Mouse (Mus musculus): Measurements from ENCODE around the gene Rad51b.

Gene Rad51b

DNA sequence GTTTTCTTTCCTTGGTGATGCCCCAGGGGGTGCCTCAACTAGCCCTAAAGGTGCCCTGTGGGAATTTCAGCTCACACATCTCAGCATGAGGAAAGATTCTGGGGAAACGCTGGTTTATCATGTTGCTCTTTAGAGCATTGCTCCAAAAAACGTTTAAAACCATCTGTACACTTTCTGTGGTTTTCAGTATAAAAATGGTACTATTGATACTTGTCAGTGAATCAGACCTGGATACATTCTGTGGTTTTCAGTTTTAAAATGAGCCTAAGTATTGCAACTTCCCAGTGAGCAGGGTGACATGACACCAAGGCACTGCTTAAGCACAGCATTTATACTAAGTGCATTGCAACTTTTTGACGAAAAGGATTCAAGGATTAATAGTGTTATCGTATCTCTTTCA lies 139.8 kb downstream of the Rad51b start:
- DNase-seq (ENCODE audit: low spot score in 2 of 2), result no peak

DNA sequence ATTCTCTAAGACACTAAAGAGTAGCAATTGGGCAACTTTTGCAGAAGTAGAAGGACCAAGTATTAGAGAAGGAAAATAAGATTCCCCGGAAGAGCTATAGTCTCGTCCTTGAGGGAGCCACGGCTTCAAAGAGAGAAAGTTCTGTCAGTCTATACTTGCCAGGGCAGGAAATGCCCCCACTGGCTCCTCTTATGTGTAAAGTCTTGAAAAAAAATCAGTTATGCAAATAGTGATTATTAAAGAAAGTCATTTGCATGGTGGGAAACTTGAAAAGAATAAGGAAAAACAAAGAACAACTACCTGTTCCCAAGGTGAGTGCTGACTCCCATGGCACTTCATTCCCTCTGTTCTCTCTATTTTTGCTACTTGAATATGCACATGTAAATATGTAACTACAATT lies 140.5 kb downstream of the Rad51b start:
- DNase-seq (ENCODE audit: low spot score in 2 of 2), result no peak

DNA sequence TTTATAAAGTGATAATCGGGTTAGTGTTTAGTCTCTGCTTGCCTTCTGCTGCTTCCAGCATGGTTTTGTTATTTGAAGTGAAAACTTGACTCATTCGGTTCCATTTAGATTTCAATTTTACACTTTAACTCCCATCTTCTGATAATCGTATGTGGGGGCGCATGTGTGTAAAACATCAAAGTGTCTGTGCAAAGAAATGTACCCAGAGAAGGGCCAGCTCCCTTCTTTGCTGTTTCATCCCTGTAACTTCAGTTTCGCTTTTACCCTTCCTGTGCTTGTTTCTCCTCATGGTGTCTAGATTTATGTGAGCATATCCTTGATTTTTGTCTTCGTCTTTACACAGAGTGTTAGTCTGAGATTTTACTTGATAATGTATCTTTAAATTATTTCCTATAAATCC lies 142.9 kb downstream of the Rad51b start:
- no peak for DNase-seq (ENCODE audit: low spot score in 2 of 2)

DNA sequence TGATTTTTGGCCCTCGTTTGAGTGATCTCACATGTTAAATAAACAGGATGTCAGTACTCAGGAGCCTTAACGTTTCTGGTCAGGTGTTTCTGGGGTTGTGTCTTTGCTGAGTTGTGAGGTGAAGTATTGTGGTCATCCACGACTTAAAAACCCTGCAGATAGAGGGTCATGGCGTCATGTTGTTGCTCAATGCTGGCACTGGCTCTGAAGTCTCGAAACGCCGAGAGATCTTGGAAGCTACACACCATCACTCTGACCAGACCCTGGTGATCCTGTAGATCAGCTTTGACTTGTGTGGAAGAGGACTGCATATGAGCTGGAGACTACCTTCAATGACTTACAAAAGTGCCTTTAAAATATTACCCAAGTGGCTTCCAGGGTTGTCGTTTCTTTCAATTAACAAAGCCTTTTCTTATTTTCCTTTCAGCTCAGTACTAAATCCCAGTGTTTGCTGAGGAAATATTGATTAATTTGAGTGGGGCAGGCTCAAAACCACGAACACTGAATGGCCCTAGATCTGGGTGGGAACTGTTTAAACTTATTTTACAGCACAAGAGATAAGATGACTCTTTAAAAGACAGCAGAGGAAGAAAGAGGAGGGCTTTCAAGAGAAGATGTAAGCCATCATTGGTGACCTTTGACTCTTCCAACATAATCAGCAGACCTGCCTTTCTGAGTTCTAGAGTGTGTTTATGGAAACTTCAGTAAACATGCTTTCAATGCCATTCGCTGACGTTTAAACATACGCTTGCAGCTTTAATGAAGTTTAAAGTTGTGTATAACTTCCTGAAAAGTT lies 144.3 kb downstream of the Rad51b start:
- DNase-seq (ENCODE audit: low spot score in 2 of 2), result no peak

DNA sequence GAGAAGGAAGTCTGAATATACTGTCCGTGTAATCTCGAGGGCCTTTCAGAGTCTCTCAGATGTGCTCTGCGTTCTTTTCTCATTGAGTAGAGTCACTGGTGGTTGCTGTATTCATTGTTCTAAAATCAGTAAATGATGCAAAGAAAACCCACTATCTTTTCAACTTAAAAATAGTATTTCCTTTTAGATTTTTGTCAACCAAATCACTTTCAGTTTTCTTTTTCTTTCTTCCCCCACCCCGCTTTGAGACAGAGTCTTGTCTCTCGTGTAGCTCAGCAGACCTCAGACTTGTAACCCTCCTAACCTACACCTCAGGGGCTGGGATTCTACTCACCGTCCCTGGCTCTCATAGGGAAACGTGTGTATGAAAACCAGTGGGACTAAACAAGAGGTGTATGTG lies 145.0 kb downstream of the Rad51b start:
- DNase-seq (ENCODE audit: low spot score in 2 of 2), result no peak

GRCm38 (mm10) chr12:79442836-79443390 lies 145.8 kb downstream of the Rad51b start:
- no peak for DNase-seq (ENCODE audit: low spot score in 2 of 2)

- DNase-seq (ENCODE audit: low spot score in 2 of 2), result no peak
Observed at GRCm38 (mm10) chr12:79444646-79445045, 147.6 kb downstream of the Rad51b start.

GRCm38 (mm10) chr12:79447039-79447438 lies 150.0 kb downstream of the Rad51b start:
- DNase-seq (ENCODE audit: low spot score in 2 of 2), result no peak

DNA sequence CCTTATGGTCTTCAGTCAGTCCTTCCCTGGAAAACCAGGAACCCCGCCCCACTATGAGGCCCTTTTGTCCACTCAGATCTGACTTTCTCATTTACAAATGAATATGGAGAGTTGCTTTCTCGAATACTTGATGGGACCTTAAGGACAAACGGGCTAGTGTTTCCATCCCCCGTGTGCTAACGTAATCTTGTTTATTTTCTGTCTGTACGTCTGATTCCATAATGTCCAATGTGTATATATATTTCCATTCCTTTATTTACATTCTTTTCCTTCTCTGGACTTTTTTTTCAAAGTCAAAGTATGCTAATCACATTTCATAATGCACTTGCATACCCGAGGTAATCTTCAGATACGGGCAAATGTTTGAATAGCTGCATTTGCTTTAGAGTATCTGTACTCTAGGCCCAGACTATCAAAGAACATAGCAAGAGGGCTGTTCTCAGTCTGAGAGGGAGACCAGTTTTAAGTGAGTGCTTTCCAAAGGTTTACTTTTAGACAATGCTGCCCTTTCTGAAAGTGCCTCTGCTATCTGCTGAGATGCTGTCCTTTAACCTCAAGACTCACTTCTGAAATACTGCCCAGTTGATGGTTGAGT lies 152.8 kb downstream of the Rad51b start:
- DNase-seq (ENCODE audit: low spot score in 2 of 2), result no peak

DNA sequence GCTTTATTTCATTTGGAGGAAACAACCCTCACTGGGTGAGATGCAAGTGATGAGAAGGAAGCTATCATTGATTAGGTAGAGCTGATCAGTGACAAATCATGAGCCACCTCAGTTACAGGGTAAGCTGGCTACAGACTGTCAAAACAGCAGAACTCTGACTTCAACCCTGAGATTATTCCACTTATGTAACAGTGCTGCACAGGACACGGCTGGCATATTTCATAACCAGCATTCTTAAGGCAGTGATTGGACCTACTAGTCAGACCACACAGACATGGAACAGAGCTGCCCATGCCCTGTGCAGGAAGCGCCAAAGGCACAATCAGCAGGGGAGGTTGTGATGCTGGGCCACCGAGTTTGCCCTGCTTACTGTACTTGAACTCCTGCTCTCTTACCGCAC lies 155.8 kb downstream of the Rad51b start:
- DNase-seq (ENCODE audit: low spot score in 2 of 2), result no peak

GRCm38 (mm10) chr12:79454017-79454416 lies 156.9 kb downstream of the Rad51b start:
- DNase-seq (ENCODE audit: low spot score in 2 of 2), result no peak

DNA sequence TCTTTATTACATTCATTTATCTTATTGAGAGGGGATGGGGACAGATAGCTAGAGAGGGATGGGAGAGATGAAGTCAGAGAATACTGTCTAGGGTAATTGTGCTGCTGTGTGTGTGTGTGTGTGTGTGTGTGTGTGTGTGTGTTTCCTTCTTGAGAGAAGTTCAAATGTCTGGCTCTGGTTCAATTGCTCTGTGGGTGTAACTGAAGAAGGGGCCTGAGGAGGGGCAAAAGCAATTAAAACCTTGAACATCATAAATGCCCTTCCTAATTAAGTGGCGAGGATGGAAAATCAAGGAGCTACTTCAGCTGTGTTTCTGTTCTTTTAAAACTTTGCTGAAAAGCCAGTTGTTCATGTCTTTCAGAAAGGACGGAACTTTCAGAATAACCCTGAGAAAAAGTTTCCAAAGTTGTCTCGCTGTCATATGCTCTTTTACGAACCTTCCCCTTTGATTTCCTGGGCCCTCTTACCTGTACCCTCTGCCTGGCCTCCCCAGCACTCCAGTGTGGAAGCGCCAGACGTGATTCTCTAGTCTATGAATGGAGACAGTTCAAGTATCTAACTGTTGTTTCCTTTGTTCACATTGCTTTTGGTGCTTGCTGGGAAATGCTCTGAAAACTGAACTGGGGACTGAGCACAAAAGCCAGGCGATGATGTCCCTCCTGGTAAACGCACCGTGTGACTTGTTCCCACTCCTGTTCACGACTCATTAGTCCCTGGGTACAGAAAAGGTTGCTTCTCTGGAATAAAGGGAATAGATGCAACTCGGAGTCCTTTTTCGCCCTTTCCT lies 158.2 kb downstream of the Rad51b start:
- no peak for DNase-seq (ENCODE audit: low spot score in 2 of 2)

- no peak for DNase-seq (ENCODE audit: low spot score in 2 of 2)
Observed at GRCm38 (mm10) chr12:79455848-79456164, 158.7 kb downstream of the Rad51b start.

DNA sequence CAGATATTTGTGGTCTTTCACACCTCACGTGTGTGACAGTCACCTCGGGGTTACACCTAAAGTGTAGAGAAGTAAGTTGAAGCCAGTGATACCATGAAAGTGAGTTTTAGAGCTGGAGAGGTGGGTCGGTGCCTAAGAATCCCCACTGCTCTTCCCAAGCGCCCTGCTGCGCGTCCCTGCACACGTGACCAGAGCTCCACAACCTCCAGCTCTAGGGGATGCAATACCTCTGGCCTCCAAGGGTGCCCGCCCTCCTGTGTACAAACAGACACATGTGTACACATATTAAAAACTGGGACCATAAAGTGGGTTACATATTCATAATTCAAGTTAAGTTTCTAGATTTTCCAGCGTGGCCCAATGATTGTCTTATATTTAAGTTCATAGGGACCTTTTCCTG lies 159.2 kb downstream of the Rad51b start:
- DNase-seq (ENCODE audit: low spot score in 2 of 2), result no peak

- no peak for DNase-seq (ENCODE audit: low spot score in 2 of 2)
Observed at GRCm38 (mm10) chr12:79463371-79463770, 166.3 kb downstream of the Rad51b start.

GRCm38 (mm10) chr12:79470113-79470512 lies 173.0 kb downstream of the Rad51b start:
- DNase-seq (ENCODE audit: low spot score in 2 of 2), result no peak

GRCm38 (mm10) chr12:79471868-79472267 lies 174.8 kb downstream of the Rad51b start:
- DNase-seq (ENCODE audit: low spot score in 2 of 2), result no peak

DNA sequence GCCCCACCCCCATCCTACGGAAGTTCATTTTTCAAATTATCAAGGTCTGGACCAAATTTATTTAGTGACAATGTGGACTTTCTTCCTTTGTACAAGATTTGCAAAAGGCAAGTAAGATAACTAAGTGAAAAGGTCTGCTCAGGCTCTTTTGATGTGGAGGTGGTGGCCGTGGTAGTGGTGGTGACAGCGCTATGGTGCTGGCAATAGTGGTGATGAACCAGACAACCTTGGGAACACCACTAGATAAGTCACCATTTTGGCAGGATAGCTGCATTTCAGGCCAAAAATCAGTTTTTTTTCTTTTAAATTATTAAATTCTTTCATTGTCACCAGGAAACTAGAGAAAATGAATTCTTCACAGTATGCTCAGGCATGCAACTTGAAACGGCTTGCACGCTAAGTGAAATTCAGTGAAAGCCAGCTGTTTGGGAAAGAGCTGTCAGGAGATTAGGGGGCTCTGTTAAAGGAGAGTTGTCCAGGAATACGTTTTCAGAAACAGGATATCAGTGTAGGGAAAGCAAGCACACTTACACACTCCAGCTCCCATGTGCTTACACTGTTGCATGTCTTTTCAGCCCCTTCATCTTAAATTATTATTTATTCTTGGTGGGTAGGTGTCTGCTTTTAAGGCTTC lies 179.4 kb downstream of the Rad51b start:
- DNase-seq (ENCODE audit: low spot score in 2 of 2), result no peak

- no peak for DNase-seq (ENCODE audit: low spot score in 2 of 2)
Observed at GRCm38 (mm10) chr12:79478816-79479215, 181.7 kb downstream of the Rad51b start.

GRCm38 (mm10) chr12:79485501-79485900 lies 188.4 kb downstream of the Rad51b start:
- DNase-seq (ENCODE audit: low spot score in 2 of 2), result no peak

DNA sequence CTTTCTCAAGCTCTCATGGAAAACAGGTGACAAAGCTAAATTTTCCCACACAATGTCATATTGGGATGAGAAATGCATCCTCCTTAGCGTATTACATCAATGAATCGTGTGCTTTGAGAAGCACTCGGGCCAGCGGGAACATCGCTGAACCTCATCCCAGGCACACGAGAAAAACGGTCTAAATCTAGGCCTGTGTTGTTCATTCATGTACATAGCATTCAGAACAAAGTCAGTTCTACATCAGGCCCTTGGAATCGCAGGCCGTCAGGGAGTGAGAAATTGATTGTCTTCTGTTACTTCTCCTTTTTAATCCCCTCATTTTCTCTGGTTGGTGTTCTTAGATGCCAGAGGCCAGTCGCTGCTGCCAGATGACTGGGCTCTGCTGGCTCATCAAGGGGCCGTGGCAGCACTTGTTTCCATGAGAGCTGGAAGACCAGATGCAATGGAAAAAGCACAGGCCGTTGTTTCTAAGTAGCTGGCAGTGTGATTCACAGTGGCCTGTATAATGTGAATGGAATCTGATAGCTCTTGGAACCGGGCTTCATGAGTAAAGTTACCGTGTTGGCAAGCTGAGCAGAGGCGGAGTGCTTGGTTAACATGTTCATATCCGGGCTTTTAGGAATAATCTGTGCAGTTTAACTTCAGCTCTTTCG lies 191.6 kb downstream of the Rad51b start:
- DNase-seq (ENCODE audit: low spot score in 2 of 2), result peak in 1 of 2 experiments; percentile 40

GRCm38 (mm10) chr12:79490626-79491025 lies 193.5 kb downstream of the Rad51b start:
- DNase-seq (ENCODE audit: low spot score in 2 of 2), result no peak
